Mouse (Mus musculus) bone marrow macrophage, adult 2 months (primary cell): Measurements from ENCODE around the gene Rbks.

ENCODE experiments used
- CTCF ChIP-seq: IDR thresholded peaks from 2 replicates; pipeline ENCODE4 v1.5.1; 2012; ENCODE audit warnings: low read depth, mild to moderate bottlenecking, low read length, moderate library complexity
- POLR2A ChIP-seq: IDR thresholded peaks from 2 replicates; pipeline ENCODE4 v1.6.1; 2012; ENCODE audit warnings: mild to moderate bottlenecking, low read depth, low read length, borderline replicate concordance

DNA sequence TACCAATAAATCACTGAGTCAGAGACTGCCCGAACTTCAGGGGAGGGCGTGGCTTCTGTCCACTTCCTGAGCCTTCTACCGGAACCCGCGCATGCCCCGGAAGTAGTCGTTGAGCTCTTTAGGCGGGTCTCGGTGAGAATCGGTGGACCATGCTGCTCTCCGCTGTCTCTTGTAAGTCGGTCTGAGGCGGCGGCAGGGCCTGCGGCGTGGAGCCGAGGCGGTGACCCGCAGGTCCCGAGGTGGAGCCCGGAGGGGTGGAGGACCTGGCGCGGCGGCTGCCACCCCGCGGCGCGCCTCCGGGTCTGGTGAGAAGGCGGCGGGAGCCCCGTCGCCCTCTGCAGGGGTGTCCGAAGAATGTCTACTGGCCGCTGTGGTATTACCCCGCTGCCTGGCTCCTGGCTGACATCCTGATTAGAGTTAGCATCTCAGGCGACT, 83.6 kb downstream of the Rbks start:
- peak; percentile 44 for TF ChIP-seq CTCF
- no peak for TF ChIP-seq POLR2A
